Comparison of ENCODE assay signal across 20 mouse cellular contexts in the genomic region with DNA sequence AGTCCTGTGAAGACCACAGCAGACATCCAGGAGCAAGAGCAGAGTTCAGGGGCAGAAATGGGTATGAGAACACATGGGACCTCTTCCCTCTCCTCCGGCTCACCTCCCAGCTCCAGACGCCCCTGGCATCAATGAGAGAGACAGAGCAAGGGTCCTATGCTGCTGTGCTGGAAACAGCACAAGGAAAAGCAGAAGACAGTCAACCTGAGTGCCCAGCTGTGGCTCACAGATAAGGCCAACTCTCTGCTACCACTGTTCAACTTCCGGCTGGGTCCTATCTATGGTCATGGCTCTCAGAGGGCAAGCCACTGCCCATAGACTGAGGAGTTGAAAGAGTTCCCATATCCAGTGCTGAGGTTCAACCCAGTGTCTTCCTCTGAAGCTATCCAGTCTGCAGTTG. TPM values are rescaled to one million over a fixed set of nuclear protein-coding genes. Genes with fewer than 3 reads are reported as not detected.
DNase-seq lines count a peak whose midpoint lies in the region; ATAC-seq and TF ChIP-seq lines count a peak whose summit lies in the region.
"Had no signal": no experiment of that assay in that cellular context is flagged by ENCODE, and none has a peak within 500 bp of the region (broad histone marks: within the 10 kb centered on the region; RNA-seq: fewer than 3 reads in every experiment).

No protein-coding gene starts in this region.

- peaks cover 85% of the 10 kb centered on the region for H3K27me3 ChIP-seq in heart, embryonic 12.5 days (replicated peaks)
- H3K27me3 ChIP-seq in liver, postnatal 0 days (ENCODE audit: insufficient read depth, low read length): peaks cover 7% of the 10 kb centered on the region
- peaks cover 52% of the 10 kb centered on the region for H3K27me3 ChIP-seq in liver, embryonic 12.5 days (replicated peaks)
- H3K27me3 ChIP-seq: forebrain, embryonic 15.5 days had no signal

- DNase-seq in heart, adult 11 months: peak; percentile 76
- DNase-seq in liver, postnatal 0 days: peak; percentile 4
- DNase-seq in urinary bladder, adult 2 months (ENCODE audit: low spot score): peak; percentile 12
- DNase-seq in urinary bladder, postnatal 14 days (ENCODE audit: low spot score): no peak
- no peak for DNase-seq in layer of hippocampus, adult 11-12 months (ENCODE audit: low spot score)
- DNase-seq: adrenal gland, adult 2 months; adrenal gland, postnatal 14 days; cerebellum, adult 11 months; gastrocnemius, postnatal 25 days; heart, postnatal 14 days; heart, postnatal 4 days had no signal

- no peaks in the 10 kb centered on the region for H3K9me3 ChIP-seq in heart, embryonic 12.5 days (replicated peaks)
- H3K9me3 ChIP-seq in liver, postnatal 0 days (ENCODE audit: low read length): no peaks in the 10 kb centered on the region
- no peaks in the 10 kb centered on the region for H3K9me3 ChIP-seq in liver, embryonic 12.5 days (replicated peaks)
- H3K9me3 ChIP-seq: forebrain, embryonic 10.5 days; forebrain, embryonic 15.5 days; heart, embryonic 13.5 days had no signal

- TF ChIP-seq EP300 in liver, postnatal 0 days (IDR thresholded peaks at IDR 0.05; ENCODE audit: low read depth): no peak

- TF ChIP-seq CTCF in liver, postnatal 0 days (IDR thresholded peaks at IDR 0.05; ENCODE audit: low read depth): no peak

- H3K27ac ChIP-seq in heart, embryonic 12.5 days (ENCODE audit: poor library complexity, severe bottlenecking): no peak overlapping the region
- H3K27ac ChIP-seq in liver, postnatal 0 days (ENCODE audit: low read depth): no peak overlapping the region
- no peak overlapping the region for H3K27ac ChIP-seq in liver, embryonic 12.5 days
- H3K27ac ChIP-seq: forebrain, embryonic 10.5 days; forebrain, embryonic 15.5 days; heart, embryonic 13.5 days; hindbrain, embryonic 14.5 days; hindbrain, postnatal 0 days had no signal

- no peaks in the 10 kb centered on the region for H3K36me3 ChIP-seq in heart, embryonic 12.5 days
- H3K36me3 ChIP-seq in liver, postnatal 0 days (replicated peaks; ENCODE audit: insufficient read depth, low read length): no peaks in the 10 kb centered on the region
- no peaks in the 10 kb centered on the region for H3K36me3 ChIP-seq in liver, embryonic 12.5 days
- H3K36me3 ChIP-seq: forebrain, embryonic 10.5 days; forebrain, embryonic 15.5 days; heart, embryonic 13.5 days had no signal

- no peak overlapping the region for H3K4me3 ChIP-seq in heart, embryonic 12.5 days
- H3K4me3 ChIP-seq in liver, postnatal 0 days (ENCODE audit: low read depth, low read length): no peak overlapping the region
- no peak overlapping the region for H3K4me3 ChIP-seq in liver, embryonic 12.5 days
- H3K4me3 ChIP-seq: forebrain, embryonic 10.5 days; forebrain, embryonic 15.5 days; heart, embryonic 13.5 days had no signal

- WGBS in heart, embryonic 12.5 days: 62% methylated on average over 3 of the region's 3 CpGs
- WGBS in liver, postnatal 0 days (ENCODE audit: insufficient replicate concordance): 67% methylated on average over 3 of the region's 3 CpGs
- 43% methylated on average over 3 of the region's 3 CpGs for WGBS in liver, embryonic 12.5 days (ENCODE audit: insufficient replicate concordance)

- no peak overlapping the region for H3K9ac ChIP-seq in heart, embryonic 12.5 days
- H3K9ac ChIP-seq in liver, postnatal 0 days (replicated peaks): no peak overlapping the region
- H3K9ac ChIP-seq in liver, embryonic 12.5 days: no peak overlapping the region
- H3K9ac ChIP-seq: forebrain, embryonic 15.5 days; heart, embryonic 13.5 days; hindbrain, embryonic 14.5 days had no signal

- H3K4me2 ChIP-seq in heart, embryonic 12.5 days: no peak overlapping the region
- H3K4me2 ChIP-seq in liver, postnatal 0 days (ENCODE audit: low read depth, low read length): no peak overlapping the region
- H3K4me2 ChIP-seq in liver, embryonic 12.5 days: no peak overlapping the region
- H3K4me2 ChIP-seq: forebrain, embryonic 15.5 days; heart, embryonic 13.5 days; hindbrain, embryonic 14.5 days had no signal

- no peaks in the 10 kb centered on the region for H3K4me1 ChIP-seq in heart, embryonic 12.5 days (replicated peaks)
- H3K4me1 ChIP-seq in liver, postnatal 0 days (ENCODE audit: insufficient read depth): no peaks in the 10 kb centered on the region
- H3K4me1 ChIP-seq in liver, embryonic 12.5 days: no peaks in the 10 kb centered on the region
- H3K4me1 ChIP-seq: heart, embryonic 13.5 days had no signal

- no peak for ATAC-seq in heart, embryonic 12.5 days (ENCODE audit: insufficient number of reproducible peaks, low FRiP score)
- ATAC-seq in liver, postnatal 0 days: no peak
- no peak for ATAC-seq in liver, embryonic 12.5 days
- ATAC-seq: CD4-positive, CD25-positive, alpha-beta regulatory T cell, adult 4 months; forebrain, embryonic 15.5 days; hindbrain, postnatal 0 days; inflammation-experienced regulatory T-cells, adult 6 months had no signal

RNA-seq across cellular contexts. Expression of a gene that starts 7.7 kb away (rescaled TPM):
- 0.33 and 0.66 TPM in 2 replicates for polyA plus RNA-seq in heart, embryonic 12.5 days (2016; fragmentation: Nextera tagmentation; extraction: Ambion mirVana)
- 0.24 and 0.28 TPM in 2 replicates for polyA plus RNA-seq in liver, postnatal 0 days (2015; fragmentation: Nextera tagmentation; extraction: Ambion mirVana)
- 0.42 and 0.44 TPM in 2 replicates for polyA plus RNA-seq in liver, embryonic 12.5 days (2016; fragmentation: Nextera tagmentation; extraction: Ambion mirVana)
- polyA plus RNA-seq in urinary bladder, adult 2 months (2012; rRNA removed): 0.84 and 0.91 TPM in 2 replicates
- polyA plus RNA-seq: CD4-positive, CD25-positive, alpha-beta regulatory T cell, adult 4 months; inflammation-experienced regulatory T-cells, adult 6 months had no signal

Comparison
In these comparisons a context has a peak if more than half of its experiments do, and no peak if none do; other contexts are left out.
1. DNase-seq: peak in heart, adult 11 months (single experiment), liver, postnatal 0 days (single experiment) and urinary bladder, adult 2 months (single experiment); none in urinary bladder, postnatal 14 days (single experiment) and layer of hippocampus, adult 11-12 months (single experiment).